Mouse (Mus musculus): ENCODE data around the gene Klf8. TPM values are rescaled to one million over a fixed set of nuclear protein-coding genes. Genes with fewer than 3 reads are reported as not detected.

Klf8 gene
- polyA plus RNA-seq, 1 experiment, result 10.1 TPM

DNA sequence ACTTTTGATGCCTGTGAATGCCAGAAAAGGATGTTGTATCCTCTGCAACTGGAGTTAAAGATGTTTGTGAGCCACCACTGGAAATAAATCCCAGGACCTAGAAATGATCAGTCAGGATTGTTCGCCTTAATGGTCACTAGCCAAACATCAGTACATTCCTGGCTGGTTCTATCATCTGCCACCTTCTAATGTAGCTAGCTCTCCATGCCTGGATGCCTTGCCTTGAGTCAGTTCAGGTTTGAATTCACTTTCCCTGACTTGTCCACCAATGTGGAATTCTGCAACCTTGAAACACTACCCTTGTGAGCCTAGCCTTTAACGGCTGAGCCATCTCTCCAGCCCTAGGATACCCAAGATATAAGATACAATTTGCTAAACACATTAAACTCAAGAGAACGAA lies 202.8 kb downstream of the Klf8 start:
- TF ChIP-seq CTCF (IDR thresholded peaks at IDR 0.05; ENCODE audit: borderline replicate concordance, extremely low read depth, insufficient read depth, insufficient read length), result no peak
- TF ChIP-seq POLR2A (IDR thresholded peaks at IDR 0.05; ENCODE audit: borderline replicate concordance, extremely low read depth, insufficient read depth, insufficient read length, poor library complexity, severe bottlenecking), result no peak
- DNase-seq (ENCODE audit: low read depth), result no peak

Other genes with a start within 250 kb of the Klf8 start
- gene Usp51, start 231.0 kb upstream of the Klf8 start, polyA plus RNA-seq (2012; rRNA removed), result 1.8 and 2.3 TPM in 2 replicates
- 77.9 and 89.3 TPM in 2 replicates for gene Mageh1, start 199.9 kb upstream of the Klf8 start, polyA plus RNA-seq (2012; rRNA removed)
- 1.3 and 1.6 TPM in 2 replicates for gene Foxr2, start 118.7 kb upstream of the Klf8 start, polyA plus RNA-seq (2012; rRNA removed)
- gene Rragb, start 97.5 kb upstream of the Klf8 start, polyA plus RNA-seq (2012; rRNA removed), result 46.1 and 48.3 TPM in 2 replicates